Mouse (Mus musculus) hindbrain, embryonic 13.5 days (tissue): ENCODE results near the gene Cd6. TPM values are rescaled to one million over a fixed set of nuclear protein-coding genes. Genes with fewer than 3 reads are reported as not detected.
A peak's percentile ranks its signal among the peaks of the same experiment; 100 is the strongest.

Experiments
- ATAC-seq: fragments of 200-750 bp; cut with Nextera tagmentation; 2 replicates; pipeline ENCODE4 v1.8.0; 2017; ENCODE audit warnings: moderate TSS enrichment; ENCODE audit not compliant: low FRiP score
- H3K27ac ChIP-seq: fragments of 300-500 bp; sonication (generic); 2 replicates; pipeline ENCODE4 v1.5.1; 2015; ENCODE audit warnings: inconsistent platforms, mild to moderate bottlenecking, moderate library complexity
- H3K27me3 ChIP-seq: fragments of 300-500 bp; sonication (generic); 2 replicates; pipeline ENCODE4 v1.6.1; 2015; ENCODE audit warnings: mild to moderate bottlenecking, inconsistent platforms
- H3K36me3 ChIP-seq: fragments of 300-500 bp; sonication (generic); 2 replicates; pipeline ENCODE4 v1.6.1; 2015; ENCODE audit warnings: mild to moderate bottlenecking, inconsistent platforms
- H3K4me1 ChIP-seq: fragments of 300-500 bp; sonication (generic); replicated peaks from 2 replicates; pipeline ENCODE4 v1.6.1; 2015; ENCODE audit warnings: inconsistent platforms
- H3K4me2 ChIP-seq: fragments of 300-500 bp; sonication (generic); 2 replicates; pipeline ENCODE4 v1.6.1; 2015; ENCODE audit warnings: inconsistent platforms, mild to moderate bottlenecking, moderate library complexity
- H3K4me3 ChIP-seq: fragments of 300-500 bp; sonication (generic); 2 replicates; pipeline ENCODE4 v1.5.1; 2015; ENCODE audit warnings: mild to moderate bottlenecking, inconsistent platforms
- H3K9ac ChIP-seq: fragments of 300-500 bp; sonication (generic); 2 replicates; pipeline ENCODE4 v1.6.1; 2015; ENCODE audit warnings: mild to moderate bottlenecking, inconsistent platforms
- H3K9me3 ChIP-seq: fragments of 300-500 bp; sonication (generic); 2 replicates; pipeline ENCODE4 v1.6.1; 2016; ENCODE audit warnings: inconsistent platforms
- WGBS: fragments of 180-500 bp; shearing (Covaris S2); methylation state at CpG from one replicate; pipeline ENCODE4 v1.1.7; 2015; 5-methylcytosine and 5-hydroxymethylcytosine counted together
- polyA plus RNA-seq: library from polyadenylated mRNA; unstranded; fragments of >200 nt; fragmentation: Nextera tagmentation; extraction: Ambion mirVana; gene quantifications from 2 replicates; pipeline ENCODE4 v1.2.1, GENCODE M21; 2015

Gene Cd6
- polyA plus RNA-seq, 1 experiment from 2014 or later = not detected

DNA sequence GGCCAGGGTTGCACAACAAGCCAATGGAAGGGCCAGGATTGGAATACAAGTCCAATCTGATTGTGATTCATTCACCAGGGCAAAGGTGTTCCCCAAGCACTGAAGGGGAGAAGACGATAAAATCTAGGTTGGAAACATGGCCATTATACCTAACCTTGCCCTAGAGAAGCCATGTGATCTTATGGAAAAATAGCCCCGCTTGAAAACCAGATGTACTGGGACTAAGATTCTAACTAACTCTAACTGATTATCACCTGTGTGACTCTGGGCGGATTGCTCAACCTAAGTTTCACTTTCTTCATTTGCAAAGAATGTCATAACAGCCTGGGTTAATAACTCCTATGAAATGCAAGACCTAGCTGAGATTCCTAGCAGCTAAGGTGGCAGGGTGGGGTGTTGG is 25.6 kb upstream of the Cd6 start:
- no peak overlapping the region for H3K4me2 ChIP-seq
- H3K27me3 ChIP-seq = no peaks in the 10 kb centered on the region
- H3K9me3 ChIP-seq = no peaks in the 10 kb centered on the region
- no peak overlapping the region for H3K9ac ChIP-seq
- no peaks in the 10 kb centered on the region for H3K4me1 ChIP-seq
- no peak for ATAC-seq
- whole genome bisulfite sequencing = 91% methylated on average over 3 of the region's 3 CpGs
- peaks cover 53% of the 10 kb centered on the region for H3K36me3 ChIP-seq
- no peak overlapping the region for H3K4me3 ChIP-seq
- 0 out of 2 replicates have a peak overlapping the region, but pooled peaks have one; percentile 0 for H3K27ac ChIP-seq

DNA sequence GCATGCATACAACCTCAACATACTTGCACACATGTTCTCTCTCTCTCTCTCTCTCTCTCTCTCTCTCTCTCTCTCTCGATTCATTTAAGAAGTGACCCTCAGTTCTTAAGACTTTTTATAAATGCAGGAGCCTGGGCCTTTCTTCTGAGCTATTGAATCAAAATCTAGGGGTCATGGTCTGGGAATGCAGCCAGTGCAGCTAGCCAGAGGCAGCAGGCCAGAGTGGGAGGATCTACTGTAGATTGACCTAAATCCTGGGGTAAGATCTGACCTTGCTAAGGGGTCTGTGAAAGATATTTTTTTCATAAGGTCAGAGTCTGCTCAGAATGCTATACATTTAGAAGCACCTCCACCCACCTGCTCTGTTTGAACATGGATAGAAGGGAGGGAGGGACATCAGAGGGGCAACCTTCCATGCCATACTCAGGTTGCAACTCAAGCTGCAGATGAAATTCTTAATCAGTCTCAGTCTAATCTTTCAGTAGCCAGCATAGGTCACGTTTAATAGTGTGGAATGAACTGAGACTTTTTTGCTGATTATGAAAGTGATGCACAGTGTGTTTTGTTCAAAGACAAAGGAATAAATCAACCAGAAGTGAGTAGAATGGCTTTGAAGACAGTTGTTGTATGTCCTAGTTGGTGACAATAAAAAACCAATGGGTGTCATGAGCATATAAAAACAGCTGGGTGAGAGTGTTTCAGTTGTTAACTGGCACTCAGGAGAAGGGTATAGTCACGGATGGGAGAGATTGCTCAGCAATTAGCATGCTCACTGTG is 17.6 kb upstream of the Cd6 start:
- WGBS = 36% methylated on average over 3 of the region's 3 CpGs
- ATAC-seq = no peak
- Histone ChIP-seq H3K4me2 (no peak overlapping the region), H3K4me3 (no peak overlapping the region), H3K9ac (no peak overlapping the region), H3K27me3 (no peaks in the 10 kb centered on the region), H3K36me3 (no peaks in the 10 kb centered on the region), H3K27ac (no peak overlapping the region), H3K4me1 (peaks cover 27% of the 10 kb centered on the region), H3K9me3 (no peaks in the 10 kb centered on the region)

DNA sequence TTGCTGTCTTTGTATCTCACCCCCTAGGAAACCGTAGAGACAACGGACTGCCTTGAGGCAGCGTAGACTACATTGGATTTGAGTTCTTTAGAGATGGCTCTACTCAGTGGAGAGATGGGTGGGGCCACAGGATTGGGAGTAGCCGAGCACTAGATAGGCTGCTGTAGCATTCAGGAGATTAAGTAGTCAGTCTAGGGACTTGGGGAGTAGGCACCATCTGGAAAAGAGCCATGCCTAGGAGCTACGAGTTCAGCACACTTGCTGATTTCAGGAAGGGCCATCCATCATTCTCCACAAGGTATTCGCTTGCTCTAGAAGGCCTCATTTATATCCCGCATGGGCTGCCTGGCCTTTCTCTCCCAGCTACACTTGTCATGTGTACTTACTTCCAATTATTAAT is 16.3 kb upstream of the Cd6 start:
- Histone ChIP-seq H3K9ac (no peak overlapping the region), H3K9me3 (no peaks in the 10 kb centered on the region), H3K36me3 (no peaks in the 10 kb centered on the region), H3K27ac (peak overlapping the region; percentile 46), H3K4me2 (no peak overlapping the region), H3K4me1 (peaks cover 27% of the 10 kb centered on the region), H3K4me3 (no peak overlapping the region), H3K27me3 (no peaks in the 10 kb centered on the region)
- WGBS = 47% methylated on average over 7 of the region's 7 CpGs
- ATAC-seq = peak; percentile 52

DNA sequence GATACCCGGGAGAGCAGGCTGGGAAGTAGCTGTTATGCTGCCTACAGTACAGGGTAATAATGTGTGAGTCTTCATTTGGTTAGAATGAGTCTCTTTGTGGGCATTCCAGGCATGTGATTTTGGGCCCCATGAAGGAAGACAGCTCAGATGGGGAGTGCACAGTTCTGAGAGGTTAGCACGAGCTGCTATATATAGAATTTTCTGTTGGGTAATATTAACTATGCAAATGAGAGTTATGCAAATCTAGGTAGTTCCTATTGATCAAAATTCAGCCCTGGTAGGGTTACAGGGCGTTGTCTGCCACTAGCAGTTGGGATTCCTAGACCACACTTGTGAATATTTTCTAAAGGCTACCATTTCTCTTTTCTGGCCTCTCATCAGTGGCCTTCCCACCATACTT is 15.6 kb upstream of the Cd6 start:
- Histone ChIP-seq H3K36me3 (no peaks in the 10 kb centered on the region), H3K27me3 (no peaks in the 10 kb centered on the region), H3K9ac (no peak overlapping the region), H3K4me2 (no peak overlapping the region), H3K27ac (no peak overlapping the region), H3K4me1 (peaks cover 27% of the 10 kb centered on the region), H3K9me3 (no peaks in the 10 kb centered on the region), H3K4me3 (no peak overlapping the region)
- 81% methylated on average over 3 of the region's 3 CpGs for WGBS
- ATAC-seq = no peak

DNA sequence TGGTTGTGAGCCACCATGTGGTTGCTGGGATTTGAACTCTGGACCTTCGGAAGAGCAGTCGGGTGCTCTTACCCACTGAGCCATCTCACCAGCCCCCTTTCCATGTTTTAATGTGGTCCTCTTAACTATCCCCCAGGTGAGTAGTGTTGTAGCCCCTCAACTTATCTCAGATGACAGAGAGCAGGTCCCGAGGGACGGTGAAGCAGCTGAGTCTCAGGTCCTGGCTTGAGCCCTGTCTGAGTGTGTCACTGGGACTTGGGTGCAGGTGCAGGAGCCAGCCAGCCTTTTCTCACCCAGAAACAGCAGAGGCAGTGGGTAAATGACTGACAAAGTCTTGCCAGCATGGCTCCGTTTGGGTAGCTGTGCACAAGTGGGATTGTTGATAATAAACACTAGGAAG is 14.3 kb upstream of the Cd6 start:
- ATAC-seq = no peak
- H3K27ac ChIP-seq = no peak overlapping the region
- WGBS = 91% methylated on average over 5 of the region's 5 CpGs
- peaks cover 27% of the 10 kb centered on the region for H3K4me1 ChIP-seq
- no peaks in the 10 kb centered on the region for H3K9me3 ChIP-seq
- H3K36me3 ChIP-seq = no peaks in the 10 kb centered on the region
- no peak overlapping the region for H3K4me2 ChIP-seq
- H3K27me3 ChIP-seq = no peaks in the 10 kb centered on the region
- no peak overlapping the region for H3K4me3 ChIP-seq
- no peak overlapping the region for H3K9ac ChIP-seq

DNA sequence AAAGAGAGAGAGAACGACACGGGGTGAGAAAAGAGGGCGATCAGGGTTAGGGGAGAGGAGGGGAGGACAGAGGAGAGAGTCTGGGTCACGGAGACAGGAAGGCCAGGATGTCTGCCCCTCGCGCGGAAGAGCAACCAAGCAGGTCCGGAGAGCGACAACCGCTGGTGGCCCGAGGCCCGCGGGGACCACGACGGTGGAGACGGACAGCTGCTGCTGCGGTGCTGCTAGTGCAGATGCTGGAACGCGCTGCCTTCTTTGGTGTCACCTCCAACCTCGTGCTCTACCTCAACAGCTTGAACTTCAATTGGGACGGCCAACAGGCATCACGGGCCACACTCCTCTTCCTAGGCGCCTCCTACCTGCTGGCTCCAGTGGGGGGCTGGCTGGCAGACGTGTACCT is 13.1 kb upstream of the Cd6 start:
- Histone ChIP-seq H3K36me3 (no peaks in the 10 kb centered on the region), H3K9me3 (no peaks in the 10 kb centered on the region), H3K4me3 (no peak overlapping the region), H3K4me2 (no peak overlapping the region), H3K9ac (no peak overlapping the region), H3K27ac (no peak overlapping the region), H3K4me1 (peaks cover 24% of the 10 kb centered on the region), H3K27me3 (no peaks in the 10 kb centered on the region)
- no peak for ATAC-seq
- 50% methylated on average over 24 of the region's 24 CpGs for WGBS

DNA sequence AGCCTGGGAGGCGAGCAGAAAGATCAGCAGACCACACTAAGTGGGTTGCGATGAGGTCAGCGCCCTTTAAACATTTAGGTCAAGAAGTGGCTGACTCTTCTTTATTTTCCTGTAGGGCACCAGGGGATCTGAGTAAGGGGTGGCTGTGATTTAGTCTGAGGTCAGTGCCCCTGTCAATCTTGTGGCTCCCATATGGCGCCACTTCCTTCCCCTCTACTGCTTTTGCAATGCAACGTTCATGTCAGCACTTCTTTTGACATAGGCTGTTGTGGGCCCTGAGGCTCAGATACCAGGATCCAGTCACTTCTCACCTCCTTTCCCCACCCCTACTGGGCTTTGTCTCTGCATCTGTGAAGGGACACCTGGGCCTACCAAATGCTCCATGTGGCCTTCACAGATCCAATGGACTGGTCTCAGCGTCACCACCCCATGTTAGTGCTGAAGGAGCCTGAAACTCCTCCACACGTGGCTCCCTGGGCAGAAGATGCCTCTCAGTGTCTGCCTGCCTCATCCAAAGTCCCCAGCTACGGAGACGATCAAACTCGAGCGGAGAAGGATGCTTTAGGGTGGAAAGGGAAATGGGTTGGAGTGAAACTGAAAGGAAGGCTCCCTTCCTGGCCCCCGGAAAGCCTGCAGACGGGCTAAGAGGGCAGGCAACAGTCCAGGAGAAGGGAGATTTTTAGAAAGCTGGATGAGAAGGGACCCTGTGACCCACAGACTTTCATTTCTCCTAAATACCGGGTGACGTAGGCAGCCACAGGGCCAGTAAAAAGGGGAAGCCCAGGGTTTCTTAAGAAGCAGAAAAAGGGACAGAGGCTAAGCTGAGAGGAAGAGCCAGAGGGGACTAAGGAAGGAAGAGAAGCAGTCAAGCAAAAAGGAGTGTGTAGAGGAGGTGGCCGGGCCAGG is 12.1 kb upstream of the Cd6 start:
- no peaks in the 10 kb centered on the region for H3K36me3 ChIP-seq
- no peak overlapping the region for H3K27ac ChIP-seq
- no peak overlapping the region for H3K4me3 ChIP-seq
- no peak overlapping the region for H3K9ac ChIP-seq
- H3K27me3 ChIP-seq = no peaks in the 10 kb centered on the region
- 42% methylated on average over 16 of the region's 16 CpGs for WGBS
- peaks cover 16% of the 10 kb centered on the region for H3K4me1 ChIP-seq
- no peaks in the 10 kb centered on the region for H3K9me3 ChIP-seq
- no peak overlapping the region for H3K4me2 ChIP-seq
- no peak for ATAC-seq

DNA sequence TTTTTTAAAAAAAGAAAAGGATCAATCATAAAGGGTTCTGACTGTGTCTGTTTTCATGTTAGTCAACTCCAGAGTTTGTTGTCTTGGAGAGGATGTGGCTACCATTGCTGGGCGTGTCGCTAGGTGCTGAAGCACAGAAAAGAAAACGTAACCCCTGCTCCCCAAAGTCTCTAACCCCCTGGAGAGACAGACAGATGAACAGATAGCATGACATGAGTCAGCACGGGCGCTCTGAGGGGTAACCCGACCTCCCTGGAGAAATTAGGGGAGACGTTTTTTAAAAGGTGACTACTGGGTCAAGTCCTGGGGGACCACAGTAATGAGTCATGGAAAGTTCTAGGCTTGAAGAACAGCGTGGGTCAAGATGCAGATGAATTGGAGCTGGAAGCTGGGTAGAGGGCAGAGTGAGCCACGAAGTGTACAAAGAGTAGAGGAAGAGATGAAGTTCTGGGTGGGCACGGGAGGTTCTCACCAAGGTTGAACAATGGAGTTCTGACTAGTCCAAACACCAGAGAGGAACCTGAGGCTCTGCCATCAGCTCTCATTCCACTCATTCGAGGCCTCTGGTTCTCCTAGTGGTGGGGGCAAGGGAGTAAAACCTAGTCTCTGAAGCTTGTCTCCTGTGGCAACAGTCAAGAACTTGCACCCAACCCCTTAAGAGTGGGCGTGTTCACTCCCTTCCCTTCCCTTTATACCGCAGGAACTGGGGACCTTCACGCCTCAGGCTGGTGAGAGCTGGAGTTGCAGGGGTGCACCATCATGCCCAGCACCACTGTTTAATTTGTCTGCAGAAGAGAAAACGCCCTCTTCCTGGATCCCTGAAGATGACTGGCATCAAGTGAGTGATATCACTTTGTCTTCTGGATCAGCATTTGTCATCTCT is 9.4 kb upstream of the Cd6 start, which contains the start of gene Slc15a3:
TSS of gene Slc15a3 (plus strand) at position 718 of the 883 bp plus-strand sequence.
- Histone ChIP-seq H3K4me1 (peaks cover 5% of the 10 kb centered on the region; the same call in 1 of the 2 replicates), H3K9me3 (no peaks in the 10 kb centered on the region), H3K4me2 (no peak within 1 kb of the TSS), H3K4me3 (no peak within 1 kb of the TSS), H3K9ac (no peak within 1 kb of the TSS), H3K27ac (no peak within 1 kb of the TSS), H3K27me3 (no peaks in the 10 kb centered on the region), H3K36me3 (no peaks in the 10 kb centered on the region)
- 84% methylated on average over 15 of the region's 15 CpGs for WGBS
- no peak for ATAC-seq

DNA sequence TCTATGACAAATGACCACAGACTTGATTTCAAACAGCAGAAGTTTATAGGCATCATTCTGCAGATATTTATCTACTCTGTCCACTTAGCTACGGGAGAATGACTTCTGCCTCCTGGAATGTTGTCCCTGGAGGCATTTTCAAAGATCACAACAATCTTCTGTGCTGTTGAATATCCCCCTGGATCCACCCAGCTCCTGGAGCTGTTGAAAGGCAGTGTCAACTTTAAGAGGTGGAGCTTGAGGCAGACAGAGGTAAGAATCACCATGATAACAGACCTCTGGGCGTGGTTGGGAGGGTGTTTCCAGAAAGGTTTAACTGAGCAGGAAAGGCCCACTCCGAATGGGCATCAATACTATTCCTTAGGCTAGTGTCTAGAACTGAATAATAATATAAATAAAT is 5.8 kb upstream of the Cd6 start:
- no peaks in the 10 kb centered on the region for H3K36me3 ChIP-seq
- no peak overlapping the region for H3K4me3 ChIP-seq
- no peak for ATAC-seq
- no peaks in the 10 kb centered on the region for H3K9me3 ChIP-seq
- 69% methylated on average over 3 of the region's 3 CpGs for WGBS
- H3K27ac ChIP-seq = no peak overlapping the region
- no peak overlapping the region for H3K4me2 ChIP-seq
- no peaks in the 10 kb centered on the region for H3K4me1 ChIP-seq
- no peaks in the 10 kb centered on the region for H3K27me3 ChIP-seq
- no peak overlapping the region for H3K9ac ChIP-seq

DNA sequence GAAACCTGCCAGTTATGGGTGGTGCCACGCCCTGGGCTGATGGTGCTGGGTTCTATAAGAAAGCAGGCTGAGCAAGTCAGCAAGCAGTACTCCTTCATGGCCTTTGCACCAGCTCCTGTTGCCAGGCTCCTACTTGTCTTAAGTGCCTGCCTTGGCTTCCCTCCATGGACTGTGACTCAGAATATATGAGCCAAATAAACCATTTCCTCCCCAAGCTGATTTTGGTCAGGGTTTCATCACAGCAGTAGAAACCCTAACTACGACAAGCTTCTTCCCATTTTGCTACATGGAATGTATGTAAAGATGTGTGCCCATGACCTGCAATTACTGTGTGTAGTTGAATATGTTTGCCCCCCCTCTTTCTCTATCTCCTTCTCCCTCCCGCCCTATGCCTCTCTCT is 3.8 kb upstream of the Cd6 start:
- ATAC-seq = no peak
- H3K9ac ChIP-seq = no peak overlapping the region
- no peak overlapping the region for H3K4me2 ChIP-seq
- no peaks in the 10 kb centered on the region for H3K4me1 ChIP-seq
- H3K27me3 ChIP-seq = no peaks in the 10 kb centered on the region
- no peak overlapping the region for H3K4me3 ChIP-seq
- no peaks in the 10 kb centered on the region for H3K9me3 ChIP-seq
- no peak overlapping the region for H3K27ac ChIP-seq
- H3K36me3 ChIP-seq = no peaks in the 10 kb centered on the region
- WGBS = 85% methylated on average over 3 of the region's 3 CpGs

DNA sequence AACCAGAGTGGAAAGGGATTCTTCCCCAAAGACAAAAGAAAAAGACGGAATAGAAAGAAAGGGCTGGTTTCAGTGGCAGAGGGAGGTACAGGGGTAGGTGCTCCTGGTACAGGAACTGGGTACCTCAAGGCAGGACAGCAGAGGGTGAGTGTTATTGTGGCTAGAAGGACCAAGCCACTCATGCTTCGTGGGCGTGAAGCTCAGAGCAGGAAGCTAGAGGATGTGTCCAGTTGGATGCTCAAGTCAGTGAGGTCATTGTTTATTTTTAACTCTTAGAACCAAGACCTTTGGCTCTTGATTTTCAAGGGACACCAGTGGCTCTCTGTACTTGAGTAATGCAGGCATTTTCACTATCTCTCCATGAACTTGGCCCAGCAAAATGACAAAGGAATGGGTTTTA is 2.2 kb upstream of the Cd6 start:
- Histone ChIP-seq H3K9ac (no peak overlapping the region), H3K9me3 (no peaks in the 10 kb centered on the region), H3K27me3 (no peaks in the 10 kb centered on the region), H3K27ac (no peak overlapping the region), H3K4me3 (no peak overlapping the region), H3K4me1 (no peaks in the 10 kb centered on the region), H3K4me2 (no peak overlapping the region), H3K36me3 (no peaks in the 10 kb centered on the region)
- no peak for ATAC-seq
- 87% methylated on average over 3 of the region's 3 CpGs for WGBS

DNA sequence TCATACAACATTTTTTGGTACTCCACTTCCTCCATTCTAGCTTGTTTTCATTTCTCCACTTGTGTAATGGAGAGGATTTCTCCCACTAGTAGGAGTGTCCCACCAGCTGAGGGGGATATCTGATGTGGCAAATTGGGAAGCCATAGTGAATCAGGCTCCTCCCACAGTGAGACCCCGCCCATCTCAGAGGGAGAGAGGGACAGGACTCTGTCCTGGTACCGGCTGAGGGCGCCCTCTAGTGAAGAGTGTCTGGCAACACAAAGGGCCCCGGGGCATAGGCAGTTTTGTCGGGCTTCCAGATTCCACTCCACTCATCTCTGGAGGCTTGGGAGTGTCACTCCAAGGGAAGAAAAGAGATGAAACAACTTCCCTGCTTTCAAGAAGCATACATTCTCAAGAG is 1.6 kb upstream of the Cd6 start:
- Histone ChIP-seq H3K4me2 (no peak overlapping the region), H3K4me3 (no peak overlapping the region), H3K9ac (no peak overlapping the region), H3K36me3 (no peaks in the 10 kb centered on the region), H3K9me3 (no peaks in the 10 kb centered on the region), H3K27me3 (no peaks in the 10 kb centered on the region), H3K27ac (no peak overlapping the region), H3K4me1 (no peaks in the 10 kb centered on the region)
- WGBS = 10% methylated on average over 5 of the region's 5 CpGs
- ATAC-seq = no peak
